Mouse (Mus musculus) thymus, postnatal 14 days (tissue): ENCODE data around the gene Gm3448.
"Not testable (repeated sequence)": the region's sequence is repeated elsewhere in the genome, so short reads cannot be mapped to it uniquely, and the experiment has no call there.

Source experiments
- DNase-seq: peaks from one replicate; pipeline ENCODE4 v3.0.0; 2021

Gm3448 gene

GRCm38 (mm10) chr17:15025513-15025912 lies 15.8 kb downstream of the Gm3448 start:
- not testable (repeated sequence) for DNase-seq

GRCm38 (mm10) chr17:15024502-15025193 lies 16.7 kb downstream of the Gm3448 start:
- DNase-seq, result not testable (repeated sequence)

GRCm38 (mm10) chr17:15023878-15024492 lies 17.4 kb downstream of the Gm3448 start:
- not testable (repeated sequence) for DNase-seq

GRCm38 (mm10) chr17:15021503-15022220 lies 19.7 kb downstream of the Gm3448 start:
- peak; percentile 3 for DNase-seq

GRCm38 (mm10) chr17:15009706-15010413 lies 31.5 kb downstream of the Gm3448 start, which contains the start of gene Gm3435:
Gene Gm3435 (plus strand): TSS chr17:15010176.
- not testable (repeated sequence) for DNase-seq

GRCm38 (mm10) chr17:15009088-15009487 lies 32.2 kb downstream of the Gm3448 start:
- DNase-seq, result not testable (repeated sequence)

GRCm38 (mm10) chr17:15000047-15000446 lies 41.3 kb downstream of the Gm3448 start:
- DNase-seq, result not testable (repeated sequence)

GRCm38 (mm10) chr17:14994140-14994539 lies 47.2 kb downstream of the Gm3448 start:
- DNase-seq, result not testable (repeated sequence)

GRCm38 (mm10) chr17:14993139-14993832 lies 48.1 kb downstream of the Gm3448 start:
- not testable (repeated sequence) for DNase-seq

- not testable (repeated sequence) for DNase-seq
These were observed 48.7 kb downstream of the Gm3448 start for GRCm38 (mm10) chr17:14992522-14993138.

- not testable (repeated sequence) for DNase-seq
These were observed 51.1 kb downstream of the Gm3448 start for GRCm38 (mm10) chr17:14990116-14990702.

GRCm38 (mm10) chr17:14978362-14979038 lies 62.8 kb downstream of the Gm3448 start, which contains the start of the genes 9030025P20Rik and Gm3417:
Gene 9030025P20Rik (plus strand): TSS chr17:14978468.
Gene Gm3417 (minus strand): TSS chr17:14978790.
- DNase-seq, result not testable (repeated sequence)

- not testable (repeated sequence) for DNase-seq
These were observed 63.5 kb downstream of the Gm3448 start for GRCm38 (mm10) chr17:14977718-14978361.

GRCm38 (mm10) chr17:14968373-14968913 lies 72.9 kb downstream of the Gm3448 start:
- DNase-seq, result not testable (repeated sequence)

GRCm38 (mm10) chr17:14961557-14962154 lies 79.7 kb downstream of the Gm3448 start:
- not testable (repeated sequence) for DNase-seq

GRCm38 (mm10) chr17:14960951-14961556 lies 80.3 kb downstream of the Gm3448 start, which contains the start of gene Phf10:
Gene Phf10 (minus strand): TSS chr17:14961273.
- peak; percentile 56 for DNase-seq

GRCm38 (mm10) chr17:14960520-14960919 lies 80.8 kb downstream of the Gm3448 start:
- DNase-seq, result peak; percentile 59

GRCm38 (mm10) chr17:14959979-14960378 lies 81.4 kb downstream of the Gm3448 start:
- peak; percentile 30 for DNase-seq
